Mouse (Mus musculus) liver, adult 2 months (tissue): ENCODE results near the gene Btn2a2.

Experiments used
- CTCF ChIP-seq: fragments of 200-500 bp; IDR thresholded peaks from 2 replicates; pipeline ENCODE4 v1.5.1; 2011; ENCODE audit warnings: low read depth, low read length, control low read depth
- POLR2A ChIP-seq: fragments of 200-500 bp; IDR thresholded peaks from 2 replicates; pipeline ENCODE4 v1.6.1; 2011; ENCODE audit warnings: low read length, control low read depth; ENCODE audit not compliant: insufficient read depth; ENCODE audit errors: extremely low read depth

DNA sequence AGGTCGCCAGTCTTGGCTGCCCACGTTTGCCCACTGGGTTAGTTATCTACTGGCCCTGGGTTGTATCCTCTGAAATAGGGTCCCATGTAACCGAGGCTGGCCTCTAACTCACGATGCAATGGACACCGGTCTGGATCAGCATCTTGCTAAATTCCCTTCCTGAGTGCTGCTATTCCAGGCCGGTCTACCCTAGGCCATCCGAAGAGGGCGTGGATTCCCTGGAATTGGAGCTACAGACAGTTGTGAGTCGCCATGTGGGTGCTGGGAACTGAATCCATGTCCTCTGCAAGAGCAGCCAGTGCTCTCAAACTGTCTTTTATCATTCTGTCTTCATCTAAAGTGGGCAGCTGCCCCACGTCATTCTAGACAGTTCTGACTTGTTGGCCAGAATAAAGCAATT is 48.8 kb downstream of the Btn2a2 start:
- TF ChIP-seq CTCF: no peak
- TF ChIP-seq POLR2A: no peak
